Comparison of ENCODE assay signal across 8 mouse cellular contexts in genomic region chr6:6216507-6217285, GRCm38 (mm10). TPM values are rescaled to one million over a fixed set of nuclear protein-coding genes. Genes with fewer than 3 reads are reported as not detected.
A peak's percentile ranks its signal among the peaks of the same experiment; 100 is the strongest.
DNase-seq lines count a peak whose midpoint lies in the region; ATAC-seq and TF ChIP-seq lines count a peak whose summit lies in the region.

Slc25a13 (minus strand) TSS chr6:6217173.

- peak; percentile 88; the same call in 1 of the 2 replicates for ATAC-seq in embryonic facial prominence, embryonic 13.5 days (ENCODE audit: insufficient number of reproducible peaks, insufficient read depth, low FRiP score, low TSS enrichment, low read depth)
- ATAC-seq in heart, embryonic 15.5 days (replicated peaks; ENCODE audit: insufficient number of reproducible peaks, insufficient read depth, low FRiP score, low read depth): peak; percentile 94

- DNase-seq in adrenal gland, postnatal 36 days: peak; percentile 88 to 89
- DNase-seq in kidney, postnatal 14 days: peak; percentile 91
- peak; percentile 72 for DNase-seq in lung, postnatal 36 days
- peak; percentile 82 for DNase-seq in retina, embryonic 14.5 days (ENCODE audit: low spot score)
- peak; percentile 68 for DNase-seq in urinary bladder, postnatal 14 days (ENCODE audit: low spot score)

- H3K4me3 ChIP-seq in ES-Bruce4 (ENCODE audit: low read depth, low read length): peak within 1 kb of the TSS; percentile 93
- peak within 1 kb of the TSS; percentile 61 for H3K4me3 ChIP-seq in embryonic facial prominence, embryonic 13.5 days
- H3K4me3 ChIP-seq in heart, embryonic 15.5 days: peak within 1 kb of the TSS; percentile 74

- no peaks in the 10 kb centered on the region for H3K27me3 ChIP-seq in ES-Bruce4 (ENCODE audit: control insufficient read depth, insufficient read depth, low read length, poor library complexity, severe bottlenecking)
- H3K27me3 ChIP-seq in embryonic facial prominence, embryonic 13.5 days: peaks cover 8% of the 10 kb centered on the region
- H3K27me3 ChIP-seq in heart, embryonic 15.5 days: no peaks in the 10 kb centered on the region

- H3K27ac ChIP-seq in ES-Bruce4 (ENCODE audit: insufficient read depth, low read length): peak within 1 kb of the TSS; percentile 56
- H3K27ac ChIP-seq in embryonic facial prominence, embryonic 13.5 days: peak within 1 kb of the TSS; percentile 52
- H3K27ac ChIP-seq in heart, embryonic 15.5 days: peak within 1 kb of the TSS; percentile 88

- H3K4me2 ChIP-seq in embryonic facial prominence, embryonic 13.5 days: peak within 1 kb of the TSS; percentile 91
- H3K4me2 ChIP-seq in heart, embryonic 15.5 days: peak within 1 kb of the TSS; percentile 87

- H3K9ac ChIP-seq in ES-Bruce4 (ENCODE audit: low read depth, poor library complexity, severe bottlenecking): peak within 1 kb of the TSS; percentile 96
- peak within 1 kb of the TSS; percentile 81 for H3K9ac ChIP-seq in embryonic facial prominence, embryonic 13.5 days
- peak within 1 kb of the TSS; percentile 80 for H3K9ac ChIP-seq in heart, embryonic 15.5 days

- no peaks in the 10 kb centered on the region for H3K36me3 ChIP-seq in ES-Bruce4 (ENCODE audit: control insufficient read depth, insufficient read depth, low read length, poor library complexity, severe bottlenecking)
- no peaks in the 10 kb centered on the region for H3K36me3 ChIP-seq in embryonic facial prominence, embryonic 13.5 days
- no peaks in the 10 kb centered on the region for H3K36me3 ChIP-seq in heart, embryonic 15.5 days

- TF ChIP-seq EP300 in ES-Bruce4 (IDR thresholded peaks at IDR 0.05; ENCODE audit: insufficient read depth, low read depth, low read length): no peak

- TF ChIP-seq POLR2A in ES-Bruce4 (IDR thresholded peaks at IDR 0.05; ENCODE audit: insufficient read depth, low read length): no peak

- no peaks in the 10 kb centered on the region for H3K4me1 ChIP-seq in ES-Bruce4 (ENCODE audit: control insufficient read depth, insufficient read depth, low read length)
- peaks cover 21% of the 10 kb centered on the region for H3K4me1 ChIP-seq in embryonic facial prominence, embryonic 13.5 days
- H3K4me1 ChIP-seq in heart, embryonic 15.5 days (replicated peaks): peaks cover 27% of the 10 kb centered on the region

- under 1% methylated on average over 50 of the region's 51 CpGs for WGBS in embryonic facial prominence, embryonic 13.5 days
- WGBS in heart, embryonic 15.5 days: under 1% methylated on average over 51 of the region's 51 CpGs

- H3K9me3 ChIP-seq in ES-Bruce4 (replicated peaks; ENCODE audit: control insufficient read depth, insufficient read depth, low read length, poor library complexity, severe bottlenecking): no peaks in the 10 kb centered on the region
- no peaks in the 10 kb centered on the region for H3K9me3 ChIP-seq in embryonic facial prominence, embryonic 13.5 days
- no peaks in the 10 kb centered on the region for H3K9me3 ChIP-seq in heart, embryonic 15.5 days (replicated peaks)

- TF ChIP-seq CTCF in ES-Bruce4 (IDR thresholded peaks at IDR 0.05; ENCODE audit: low read depth, low read length): no peak

RNA-seq across cellular contexts. Expression of gene Slc25a13, which starts in this region (rescaled TPM):
- 89.0 and 89.8 TPM in 2 replicates for polyA plus RNA-seq in ES-Bruce4 (2011; ENCODE audit: insufficient read depth, insufficient read length, low read depth, missing spikeins)
- 10 to 100 TPM; 11.1 to 17.3 TPM for total RNA-seq in adrenal gland, postnatal 36 days (2021)
- polyA plus RNA-seq in embryonic facial prominence, embryonic 13.5 days (2015; fragmentation: Nextera tagmentation; extraction: Ambion mirVana): 20.2 and 24.7 TPM in 2 replicates
- 49.5 and 54.3 TPM in 2 replicates for polyA plus RNA-seq in heart, embryonic 15.5 days (2015; fragmentation: Nextera tagmentation; extraction: Ambion mirVana)

Comparison
In these comparisons a context has a peak if more than half of its experiments do, and no peak if none do; other contexts are left out.
1. Peak in every context shown above with its lines: DNase-seq, ATAC-seq, H3K4me3 ChIP-seq and H3K27ac ChIP-seq.